Mouse (Mus musculus): ENCODE measurements at regions not wholly inside any gene's neighbourhood (a gene's known extent, or its start where the extent isn't known, plus 50 kb on each side); places are given as distances from the start of the nearest gene placed in this dataset.

DNA sequence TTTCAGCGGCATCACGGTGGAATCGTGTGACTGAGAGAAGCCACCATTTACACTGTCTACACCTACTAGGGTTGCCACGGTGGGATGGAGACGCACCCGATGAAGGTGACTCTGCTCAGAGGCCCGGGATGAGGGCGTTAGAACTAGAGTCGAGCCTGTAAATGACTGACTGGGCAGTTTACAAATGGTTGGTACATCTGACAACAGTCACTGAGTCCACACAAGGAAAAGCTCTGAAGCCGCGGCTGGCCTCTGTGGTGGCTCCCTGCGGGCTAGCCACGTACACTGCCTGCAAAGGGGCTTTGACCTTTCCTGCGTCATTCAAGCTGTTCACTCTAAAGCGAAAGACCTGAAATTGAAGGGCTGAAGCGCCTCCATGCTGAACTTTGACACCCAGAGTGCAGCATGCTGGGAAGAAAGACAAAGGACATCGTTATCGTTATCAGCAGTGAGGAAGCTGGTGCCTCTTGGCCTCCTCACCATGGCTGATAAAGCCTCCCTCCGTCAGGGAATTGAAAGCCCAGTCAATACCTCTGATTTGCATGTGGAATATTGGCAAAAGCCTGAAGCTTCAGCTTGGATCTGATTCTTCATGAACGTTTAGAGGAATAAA lies 462.1 kb upstream of the Arglu1 start:
- no peaks in the 10 kb centered on the region for H3K27me3 ChIP-seq (ENCODE audit: control insufficient read depth, insufficient read depth, low read length)
- H3K36me3 ChIP-seq (ENCODE audit: control insufficient read depth, insufficient read depth, low read length) = no peaks in the 10 kb centered on the region
- H3K4me1 ChIP-seq (ENCODE audit: control insufficient read depth, insufficient read depth, low read length) = no peaks in the 10 kb centered on the region
- intact Hi-C loops (cut with DNase I) = no loop called here
- 43% methylated on average over 20 of the region's 20 CpGs for WGBS
- H3K79me2 ChIP-seq (replicated peaks; ENCODE audit: control insufficient read depth, insufficient read depth, low read length) = no peaks in the 10 kb centered on the region
- H3K27ac ChIP-seq = no peak overlapping the region
- TF ChIP-seq CTCF (IDR thresholded peaks at IDR 0.05) (no peak), EP300 (IDR thresholded peaks at IDR 0.05; ENCODE audit: insufficient read depth, low read depth, low read length) (no peak), POLR2A (IDR thresholded peaks at IDR 0.05; ENCODE audit: insufficient read depth, low read depth, low read length) (no peak)
- H3K9ac ChIP-seq (ENCODE audit: low read depth, low read length) = no peak overlapping the region
- no peak for DNase-seq
- H3K4me3 ChIP-seq = no peak overlapping the region

DNA sequence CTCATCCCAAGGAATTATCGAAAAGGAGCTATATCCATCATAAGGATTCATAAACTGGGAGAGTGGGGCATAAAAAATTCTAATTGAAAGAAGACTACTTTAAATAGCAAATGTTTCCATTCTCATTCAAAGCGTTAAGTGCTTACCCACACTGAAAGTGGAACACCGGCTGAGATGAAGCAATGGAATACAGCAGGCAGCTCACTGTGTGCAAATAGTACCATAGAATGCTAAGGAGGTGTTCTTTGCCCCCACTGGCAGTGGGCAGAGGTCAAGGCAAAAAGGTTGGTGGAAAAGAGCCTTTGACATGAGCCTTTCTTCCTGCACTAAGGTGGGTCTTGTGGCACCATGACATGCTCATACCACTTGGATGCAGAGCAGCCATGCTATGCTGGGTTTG lies 454.0 kb upstream of the Arglu1 start:
- intact Hi-C loops (cut with DNase I) = no loop called here

DNA sequence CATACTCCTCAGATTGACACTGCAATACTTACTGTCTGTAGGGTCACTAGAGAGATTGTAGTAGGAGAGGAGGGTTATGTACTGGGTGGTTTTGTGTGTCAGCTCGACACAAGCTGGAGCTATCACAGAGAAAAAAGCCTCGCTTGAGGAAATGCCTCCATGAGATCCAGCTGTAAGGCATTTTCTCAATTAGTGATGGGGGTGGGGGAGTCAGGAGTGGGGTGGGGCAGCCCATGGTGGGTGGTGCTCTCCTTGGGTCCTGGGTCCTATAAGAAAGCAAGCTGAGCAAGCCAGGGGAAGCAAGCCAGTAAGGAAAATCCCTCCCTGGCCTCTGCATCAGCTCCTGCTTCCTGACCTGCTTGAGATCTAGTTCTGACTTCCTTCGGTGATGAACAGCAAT lies 449.5 kb upstream of the Arglu1 start:
- no peak overlapping the region for H3K9ac ChIP-seq (ENCODE audit: low read depth, low read length)
- H3K4me3 ChIP-seq = no peak overlapping the region
- TF ChIP-seq EP300 (IDR thresholded peaks at IDR 0.05; ENCODE audit: insufficient read depth, low read depth, low read length) (no peak), POLR2A (IDR thresholded peaks at IDR 0.05; ENCODE audit: insufficient read depth, low read depth, low read length) (no peak), CTCF (IDR thresholded peaks at IDR 0.05) (no peak)
- H3K79me2 ChIP-seq (replicated peaks; ENCODE audit: control insufficient read depth, insufficient read depth, low read length) = no peaks in the 10 kb centered on the region
- DNase-seq = peak in 1 of 2 experiments; percentile 18
- no peaks in the 10 kb centered on the region for H3K4me1 ChIP-seq (ENCODE audit: control insufficient read depth, insufficient read depth, low read length)
- no peaks in the 10 kb centered on the region for H3K36me3 ChIP-seq (ENCODE audit: control insufficient read depth, insufficient read depth, low read length)
- intact Hi-C loops (cut with DNase I) = no loop called here
- H3K27ac ChIP-seq = no peak overlapping the region
- H3K27me3 ChIP-seq (ENCODE audit: control insufficient read depth, insufficient read depth, low read length) = no peaks in the 10 kb centered on the region
- 29% methylated on average over 3 of the region's 3 CpGs for WGBS

More for the DNA sequence above, 454.0 kb upstream of the Arglu1 start:
- Histone ChIP-seq H3K27me3 (ENCODE audit: control insufficient read depth, insufficient read depth, low read length) (no peaks in the 10 kb centered on the region), H3K4me1 (ENCODE audit: control insufficient read depth, insufficient read depth, low read length) (no peaks in the 10 kb centered on the region), H3K27ac (no peak overlapping the region), H3K79me2 (replicated peaks; ENCODE audit: control insufficient read depth, insufficient read depth, low read length) (no peaks in the 10 kb centered on the region), H3K36me3 (ENCODE audit: control insufficient read depth, insufficient read depth, low read length) (no peaks in the 10 kb centered on the region), H3K9ac (ENCODE audit: low read depth, low read length) (no peak overlapping the region), H3K4me3 (no peak overlapping the region)
- no peak for DNase-seq
- TF ChIP-seq EP300 (IDR thresholded peaks at IDR 0.05; ENCODE audit: insufficient read depth, low read depth, low read length) (no peak), CTCF (IDR thresholded peaks at IDR 0.05) (no peak), POLR2A (IDR thresholded peaks at IDR 0.05; ENCODE audit: insufficient read depth, low read depth, low read length) (no peak)
- WGBS = 92% methylated on average over 3 of the region's 3 CpGs

DNA sequence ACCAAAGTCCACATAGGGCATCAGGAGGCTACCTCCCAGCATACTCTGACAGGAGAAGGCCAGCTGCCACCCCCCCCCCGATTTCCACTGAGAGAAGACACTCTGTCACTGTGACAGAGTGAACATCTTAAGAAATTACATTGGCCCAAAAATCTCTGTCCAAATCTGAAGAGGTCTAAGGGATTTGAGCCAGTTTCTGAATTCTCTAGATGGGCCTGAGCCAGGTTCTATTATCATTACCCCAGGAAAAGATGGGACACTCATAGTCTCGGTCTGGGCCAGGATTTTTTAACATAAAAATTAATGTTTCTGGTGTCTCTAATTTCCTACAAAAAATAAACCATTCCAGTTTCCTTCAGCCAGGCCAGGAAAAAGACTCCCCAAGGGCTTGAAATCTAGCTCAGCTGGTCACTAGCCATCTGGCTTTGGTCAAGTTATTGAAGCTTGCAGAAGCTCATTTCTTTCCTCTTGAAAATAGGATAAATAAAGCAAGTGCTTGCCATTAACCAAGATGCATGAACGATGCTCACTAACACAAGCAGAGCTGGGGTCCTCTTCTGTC lies 448.8 kb upstream of the Arglu1 start:
- H3K27ac ChIP-seq = no peak overlapping the region
- H3K79me2 ChIP-seq (replicated peaks; ENCODE audit: control insufficient read depth, insufficient read depth, low read length) = no peaks in the 10 kb centered on the region
- WGBS = 47% methylated on average over 3 of the region's 3 CpGs
- no peaks in the 10 kb centered on the region for H3K36me3 ChIP-seq (ENCODE audit: control insufficient read depth, insufficient read depth, low read length)
- no peaks in the 10 kb centered on the region for H3K27me3 ChIP-seq (ENCODE audit: control insufficient read depth, insufficient read depth, low read length)
- intact Hi-C loops (cut with DNase I) = no loop called here
- no peak for TF ChIP-seq POLR2A (IDR thresholded peaks at IDR 0.05; ENCODE audit: insufficient read depth, low read depth, low read length)
- no peak for TF ChIP-seq EP300 (IDR thresholded peaks at IDR 0.05; ENCODE audit: insufficient read depth, low read depth, low read length)
- no peak for TF ChIP-seq CTCF (IDR thresholded peaks at IDR 0.05)
- no peak overlapping the region for H3K4me3 ChIP-seq
- peak; percentile 44 to 56 for DNase-seq
- H3K4me1 ChIP-seq (ENCODE audit: control insufficient read depth, insufficient read depth, low read length) = no peaks in the 10 kb centered on the region
- H3K9ac ChIP-seq (ENCODE audit: low read depth, low read length) = no peak overlapping the region

DNA sequence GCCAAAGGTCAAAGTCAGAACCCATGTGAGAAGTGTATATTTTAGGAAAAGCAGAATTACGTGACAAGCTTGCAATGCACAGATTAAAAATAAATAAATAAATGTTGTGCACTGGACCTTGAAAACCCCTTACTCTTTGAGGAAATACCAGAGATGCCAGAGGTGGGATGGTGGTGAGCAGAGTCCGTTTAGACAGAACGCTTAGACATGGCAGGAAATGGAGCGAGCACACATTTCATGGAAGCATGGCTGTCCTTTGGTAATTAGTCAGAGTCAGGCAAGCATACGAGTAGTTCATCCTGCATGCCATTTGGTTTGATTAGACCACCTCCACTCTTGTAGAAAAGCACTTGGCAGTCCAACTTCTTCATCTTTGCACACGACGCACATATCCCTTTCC lies 443.4 kb upstream of the Arglu1 start:
- Histone ChIP-seq H3K27ac (no peak overlapping the region), H3K79me2 (replicated peaks; ENCODE audit: control insufficient read depth, insufficient read depth, low read length) (no peaks in the 10 kb centered on the region), H3K4me3 (no peak overlapping the region), H3K9ac (ENCODE audit: low read depth, low read length) (no peak overlapping the region), H3K36me3 (ENCODE audit: control insufficient read depth, insufficient read depth, low read length) (no peaks in the 10 kb centered on the region), H3K27me3 (ENCODE audit: control insufficient read depth, insufficient read depth, low read length) (no peaks in the 10 kb centered on the region), H3K4me1 (ENCODE audit: control insufficient read depth, insufficient read depth, low read length) (no peaks in the 10 kb centered on the region)
- no peak for TF ChIP-seq EP300 (IDR thresholded peaks at IDR 0.05; ENCODE audit: insufficient read depth, low read depth, low read length)
- TF ChIP-seq POLR2A (IDR thresholded peaks at IDR 0.05; ENCODE audit: insufficient read depth, low read depth, low read length) = no peak
- no peak for TF ChIP-seq CTCF (IDR thresholded peaks at IDR 0.05)
- no peak for DNase-seq
- intact Hi-C loops (cut with DNase I) = no loop called here
- WGBS = 48% methylated on average over 7 of the region's 7 CpGs

DNA sequence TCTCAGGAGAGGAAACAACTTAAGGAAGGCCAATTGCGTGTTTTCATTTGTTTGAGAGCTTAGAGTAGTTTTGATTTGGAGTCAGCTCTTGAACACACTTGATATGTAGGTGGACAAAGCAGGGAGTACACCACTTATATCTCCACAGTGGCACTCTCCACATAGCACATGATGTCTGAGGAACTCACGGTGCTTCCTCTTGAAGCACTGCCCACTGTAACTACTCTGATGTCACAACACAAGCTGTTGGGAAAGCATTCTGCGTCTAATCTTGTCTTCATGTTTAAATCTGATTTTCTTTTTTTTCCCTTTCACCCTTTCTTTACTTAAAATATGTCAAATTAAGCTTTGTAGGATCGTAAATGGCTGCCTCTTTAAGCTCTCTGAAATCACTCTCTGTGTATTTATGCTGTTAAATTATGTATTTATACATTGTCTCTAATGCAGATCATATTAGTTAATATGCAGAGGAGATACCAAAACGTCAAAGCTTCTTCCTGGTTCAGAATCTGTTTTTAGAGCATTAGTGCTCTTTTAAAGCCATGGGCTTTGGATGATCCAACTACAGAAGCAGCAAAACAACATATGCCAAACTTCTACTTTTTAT lies 442.4 kb upstream of the Arglu1 start:
- Histone ChIP-seq H3K27ac (no peak overlapping the region), H3K79me2 (replicated peaks; ENCODE audit: control insufficient read depth, insufficient read depth, low read length) (no peaks in the 10 kb centered on the region), H3K4me1 (ENCODE audit: control insufficient read depth, insufficient read depth, low read length) (no peaks in the 10 kb centered on the region), H3K4me3 (no peak overlapping the region), H3K27me3 (ENCODE audit: control insufficient read depth, insufficient read depth, low read length) (no peaks in the 10 kb centered on the region), H3K36me3 (ENCODE audit: control insufficient read depth, insufficient read depth, low read length) (no peaks in the 10 kb centered on the region), H3K9ac (ENCODE audit: low read depth, low read length) (no peak overlapping the region)
- DNase-seq = no peak
- no peak for TF ChIP-seq CTCF (IDR thresholded peaks at IDR 0.05)
- no peak for TF ChIP-seq POLR2A (IDR thresholded peaks at IDR 0.05; ENCODE audit: insufficient read depth, low read depth, low read length)
- TF ChIP-seq EP300 (IDR thresholded peaks at IDR 0.05; ENCODE audit: insufficient read depth, low read depth, low read length) = no peak
- intact Hi-C loops (cut with DNase I) = no loop called here
- 68% methylated on average over 5 of the region's 5 CpGs for WGBS

Data from heart, adult 2 months (tissue).